Mouse (Mus musculus): Measurements from ENCODE around the gene Prap1.

DNA sequence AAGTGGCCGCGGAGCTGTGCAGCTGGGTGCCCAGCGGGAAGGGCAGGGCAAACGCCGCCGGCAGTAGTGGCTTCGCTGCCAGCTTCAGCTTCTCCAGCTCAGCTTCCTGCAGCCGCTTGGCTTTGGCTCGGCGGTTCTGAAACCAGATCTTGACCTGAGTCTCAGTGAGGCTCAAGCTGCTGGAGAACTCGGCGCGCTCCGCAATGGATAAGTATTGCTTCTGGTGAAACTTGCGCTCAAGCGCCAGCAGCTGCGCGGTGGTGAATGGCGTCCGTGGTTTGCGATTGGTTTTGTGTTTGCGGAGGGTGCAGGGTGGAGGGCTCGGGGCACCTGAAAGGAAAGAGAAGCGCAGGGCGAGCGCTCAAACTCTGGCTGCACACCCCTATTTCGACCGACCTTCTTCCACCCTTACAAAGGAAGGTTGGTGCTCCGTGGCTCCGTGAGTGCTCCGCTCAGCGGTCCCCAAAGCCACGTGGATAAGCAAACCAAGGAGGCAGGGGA lies 45.3 kb upstream of the Prap1 start:
- TF ChIP-seq CTCF (IDR thresholded peaks at IDR 0.05; ENCODE audit: low read depth) (no peak), EP300 (IDR thresholded peaks at IDR 0.05; ENCODE audit: low read depth) (no peak)
